Mouse (Mus musculus) heart, embryonic 16.5 days (tissue): ENCODE measurements around the gene Sec16b. TPM values are rescaled to one million over a fixed set of nuclear protein-coding genes. Genes with fewer than 3 reads are reported as not detected.

Source experiments
- ATAC-seq: fragments of 200-750 bp; cut with Nextera tagmentation; replicated peaks from 2 replicates; pipeline ENCODE4 v1.8.0; 2017; ENCODE audit warnings: moderate number of reproducible peaks; ENCODE audit not compliant: insufficient read depth, low FRiP score; ENCODE audit errors: extremely low read depth
- H3K27ac ChIP-seq: fragments of 300-500 bp; sonication (generic); 2 replicates; pipeline ENCODE4 v1.5.1; 2014; ENCODE audit warnings: mild to moderate bottlenecking, low read length, control low read depth, moderate library complexity
- H3K27me3 ChIP-seq: fragments of 300-500 bp; sonication (generic); 2 replicates; pipeline ENCODE4 v1.6.1; 2014; ENCODE audit warnings: low read length, mixed read lengths; ENCODE audit not compliant: control insufficient read depth, insufficient read depth
- H3K36me3 ChIP-seq: fragments of 300-500 bp; sonication (generic); 2 replicates; pipeline ENCODE4 v1.6.1; 2014; ENCODE audit not compliant: control insufficient read depth, insufficient read depth
- H3K4me1 ChIP-seq: fragments of 300-500 bp; sonication (generic); 2 replicates; pipeline ENCODE4 v1.6.1; 2014; ENCODE audit warnings: low read length, mixed read lengths; ENCODE audit not compliant: control insufficient read depth, insufficient read depth
- H3K4me2 ChIP-seq: fragments of 300-500 bp; sonication (generic); 2 replicates; pipeline ENCODE4 v1.6.1; 2014; ENCODE audit warnings: low read depth, mild to moderate bottlenecking, control low read depth, low read length
- H3K4me3 ChIP-seq: fragments of 300-500 bp; sonication (generic); 2 replicates; pipeline ENCODE4 v1.5.1; 2014; ENCODE audit warnings: mild to moderate bottlenecking, control low read depth, low read length
- H3K9ac ChIP-seq: fragments of 300-500 bp; sonication (generic); 2 replicates; pipeline ENCODE4 v1.6.1; 2014; ENCODE audit warnings: low read length, control low read depth
- H3K9me3 ChIP-seq: fragments of 300-500 bp; sonication (generic); replicated peaks from 2 replicates; pipeline ENCODE4 v1.6.1; 2016; ENCODE audit warnings: low read length; ENCODE audit not compliant: control insufficient read depth
- WGBS: fragments of 180-500 bp; shearing (Covaris S2); extraction: QIAGEN DNeasy Blood & Tissue Kit; methylation state at CpG from one replicate; pipeline ENCODE4 v1.1.7; 2014; 5-methylcytosine and 5-hydroxymethylcytosine counted together
- polyA plus RNA-seq: library from polyadenylated mRNA; unstranded; fragments of >200 nt; fragmentation: Nextera tagmentation; extraction: Ambion mirVana; gene quantifications from 2 replicates; pipeline ENCODE4 v1.2.1, GENCODE M21; 2015

Sec16b gene
- polyA plus RNA-seq, 1 experiment from 2014 or later = 1.2 TPM

- no peak overlapping the region for H3K9ac ChIP-seq
- ATAC-seq = no peak
- no peak overlapping the region for H3K27ac ChIP-seq
- 87% methylated on average over 7 of the region's 7 CpGs for WGBS
- H3K27me3 ChIP-seq = no peaks in the 10 kb centered on the region
- no peaks in the 10 kb centered on the region for H3K4me1 ChIP-seq
- no peaks in the 10 kb centered on the region for H3K9me3 ChIP-seq
- no peak overlapping the region for H3K4me2 ChIP-seq
- H3K36me3 ChIP-seq = no peaks in the 10 kb centered on the region
- no peak overlapping the region for H3K4me3 ChIP-seq
Measured at GRCm38 (mm10) chr1:157472716-157473115, 33.8 kb upstream of the Sec16b start.

- H3K4me1 ChIP-seq = no peaks in the 10 kb centered on the region
- no peaks in the 10 kb centered on the region for H3K27me3 ChIP-seq
- ATAC-seq = no peak
- 77% methylated on average over 8 of the region's 8 CpGs for WGBS
- H3K9ac ChIP-seq = no peak overlapping the region
- H3K27ac ChIP-seq = no peak overlapping the region
- no peak overlapping the region for H3K4me2 ChIP-seq
- no peaks in the 10 kb centered on the region for H3K36me3 ChIP-seq
- no peaks in the 10 kb centered on the region for H3K9me3 ChIP-seq
- no peak overlapping the region for H3K4me3 ChIP-seq
Measured at GRCm38 (mm10) chr1:157474865-157475264, 31.7 kb upstream of the Sec16b start.

DNA sequence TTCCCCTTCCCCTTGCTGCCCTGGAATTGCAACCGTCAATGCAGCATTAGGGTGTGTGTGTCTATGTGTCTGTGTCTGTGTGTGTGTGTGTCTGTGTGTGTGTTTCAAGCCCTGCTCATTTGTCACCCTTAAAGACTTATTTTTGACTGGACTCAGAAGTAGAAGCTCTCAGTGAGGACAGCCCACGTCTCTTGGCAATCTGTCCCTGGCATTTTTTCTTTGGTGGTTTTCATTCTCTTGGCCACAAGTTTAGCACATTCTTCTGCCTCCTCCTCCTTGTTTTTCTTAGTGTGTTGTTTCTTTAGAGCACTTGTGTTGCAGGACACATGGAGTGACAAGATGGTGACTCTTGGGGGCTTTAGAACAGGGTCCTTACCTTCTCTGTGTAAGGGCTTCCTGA is 30.3 kb upstream of the Sec16b start:
- H3K4me1 ChIP-seq = peaks cover 2% of the 10 kb centered on the region; the same call in 1 of the 2 replicates
- H3K4me3 ChIP-seq = no peak overlapping the region
- no peaks in the 10 kb centered on the region for H3K36me3 ChIP-seq
- no peaks in the 10 kb centered on the region for H3K27me3 ChIP-seq
- ATAC-seq = no peak
- 73% methylated on average over 2 of the region's 2 CpGs for WGBS
- H3K9ac ChIP-seq = no peak overlapping the region
- no peaks in the 10 kb centered on the region for H3K9me3 ChIP-seq
- H3K27ac ChIP-seq = no peak overlapping the region
- H3K4me2 ChIP-seq = no peak overlapping the region

GRCm38 (mm10) chr1:157480090-157480489 is 26.4 kb upstream of the Sec16b start:
- no peaks in the 10 kb centered on the region for H3K27me3 ChIP-seq
- no peak overlapping the region for H3K9ac ChIP-seq
- H3K9me3 ChIP-seq = no peaks in the 10 kb centered on the region
- H3K4me1 ChIP-seq = peaks cover 2% of the 10 kb centered on the region; the same call in 1 of the 2 replicates
- H3K27ac ChIP-seq = no peak overlapping the region
- H3K4me3 ChIP-seq = no peak overlapping the region
- 17% methylated on average over 9 of the region's 9 CpGs for WGBS
- H3K36me3 ChIP-seq = no peaks in the 10 kb centered on the region
- H3K4me2 ChIP-seq = no peak overlapping the region
- ATAC-seq = no peak

- no peaks in the 10 kb centered on the region for H3K36me3 ChIP-seq
- WGBS = 64% methylated on average over 3 of the region's 3 CpGs
- ATAC-seq = no peak
- peaks cover 2% of the 10 kb centered on the region; the same call in 1 of the 2 replicates for H3K4me1 ChIP-seq
- no peak overlapping the region for H3K4me2 ChIP-seq
- no peaks in the 10 kb centered on the region for H3K27me3 ChIP-seq
- no peak overlapping the region for H3K4me3 ChIP-seq
- no peak overlapping the region for H3K27ac ChIP-seq
- no peaks in the 10 kb centered on the region for H3K9me3 ChIP-seq
- H3K9ac ChIP-seq = no peak overlapping the region
Measured at GRCm38 (mm10) chr1:157480901-157481300, 25.6 kb upstream of the Sec16b start.

GRCm38 (mm10) chr1:157481666-157482065 is 24.9 kb upstream of the Sec16b start:
- Histone ChIP-seq H3K27ac (no peak overlapping the region), H3K36me3 (no peaks in the 10 kb centered on the region), H3K9me3 (no peaks in the 10 kb centered on the region), H3K9ac (no peak overlapping the region), H3K27me3 (no peaks in the 10 kb centered on the region), H3K4me2 (no peak overlapping the region), H3K4me3 (no peak overlapping the region), H3K4me1 (peaks cover 2% of the 10 kb centered on the region; the same call in 1 of the 2 replicates)
- 84% methylated on average over 6 of the region's 6 CpGs for WGBS
- ATAC-seq = no peak

DNA sequence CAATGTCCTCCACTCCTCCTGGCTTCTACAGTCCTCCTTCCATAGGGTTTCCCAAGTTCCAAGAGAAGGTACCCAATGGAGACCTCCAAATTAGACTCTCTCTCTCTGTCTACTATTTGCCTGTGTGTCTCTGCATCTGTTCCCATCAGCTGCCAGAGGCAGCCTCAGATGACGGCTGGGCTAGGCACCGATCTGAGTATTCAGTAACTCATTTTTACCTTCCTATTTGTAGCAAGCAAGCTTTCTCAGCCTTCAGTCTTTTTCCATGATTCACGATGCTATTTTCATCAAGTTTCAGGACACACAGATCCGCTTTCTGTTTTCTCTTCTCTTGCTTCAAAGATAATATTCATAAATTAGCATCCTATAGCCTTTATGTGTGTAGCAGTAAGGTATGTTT is 22.4 kb upstream of the Sec16b start:
- Histone ChIP-seq H3K27ac (no peak overlapping the region), H3K9me3 (no peaks in the 10 kb centered on the region), H3K9ac (no peak overlapping the region), H3K36me3 (0 out of 2 replicates have a peak, but pooled peaks cover 3% of the 10 kb centered on the region), H3K4me1 (peaks cover 2% of the 10 kb centered on the region; the same call in 1 of the 2 replicates), H3K4me3 (no peak overlapping the region), H3K27me3 (no peaks in the 10 kb centered on the region), H3K4me2 (no peak overlapping the region)
- 91% methylated on average over 4 of the region's 4 CpGs for WGBS
- ATAC-seq = no peak

GRCm38 (mm10) chr1:157500657-157501056 is 5.9 kb upstream of the Sec16b start:
- Histone ChIP-seq H3K9me3 (peaks cover 2% of the 10 kb centered on the region; the same call in 1 of the 2 replicates), H3K4me2 (no peak overlapping the region), H3K27me3 (no peaks in the 10 kb centered on the region), H3K4me3 (no peak overlapping the region), H3K4me1 (no peaks in the 10 kb centered on the region), H3K36me3 (no peaks in the 10 kb centered on the region), H3K27ac (no peak overlapping the region), H3K9ac (no peak overlapping the region)
- 65% methylated on average over 1 of the region's 1 CpGs for WGBS
- no peak for ATAC-seq

GRCm38 (mm10) chr1:157501352-157501945 is 5.1 kb upstream of the Sec16b start:
- Histone ChIP-seq H3K4me2 (no peak overlapping the region), H3K4me1 (no peaks in the 10 kb centered on the region), H3K27me3 (no peaks in the 10 kb centered on the region), H3K9ac (no peak overlapping the region), H3K36me3 (no peaks in the 10 kb centered on the region), H3K27ac (no peak overlapping the region), H3K4me3 (no peak overlapping the region), H3K9me3 (peaks cover 2% of the 10 kb centered on the region; the same call in 1 of the 2 replicates)
- ATAC-seq = no peak
- WGBS = 91% methylated on average over 6 of the region's 6 CpGs
